Comparison of ENCODE assay signal across 8 mouse cellular contexts in the genomic region with DNA sequence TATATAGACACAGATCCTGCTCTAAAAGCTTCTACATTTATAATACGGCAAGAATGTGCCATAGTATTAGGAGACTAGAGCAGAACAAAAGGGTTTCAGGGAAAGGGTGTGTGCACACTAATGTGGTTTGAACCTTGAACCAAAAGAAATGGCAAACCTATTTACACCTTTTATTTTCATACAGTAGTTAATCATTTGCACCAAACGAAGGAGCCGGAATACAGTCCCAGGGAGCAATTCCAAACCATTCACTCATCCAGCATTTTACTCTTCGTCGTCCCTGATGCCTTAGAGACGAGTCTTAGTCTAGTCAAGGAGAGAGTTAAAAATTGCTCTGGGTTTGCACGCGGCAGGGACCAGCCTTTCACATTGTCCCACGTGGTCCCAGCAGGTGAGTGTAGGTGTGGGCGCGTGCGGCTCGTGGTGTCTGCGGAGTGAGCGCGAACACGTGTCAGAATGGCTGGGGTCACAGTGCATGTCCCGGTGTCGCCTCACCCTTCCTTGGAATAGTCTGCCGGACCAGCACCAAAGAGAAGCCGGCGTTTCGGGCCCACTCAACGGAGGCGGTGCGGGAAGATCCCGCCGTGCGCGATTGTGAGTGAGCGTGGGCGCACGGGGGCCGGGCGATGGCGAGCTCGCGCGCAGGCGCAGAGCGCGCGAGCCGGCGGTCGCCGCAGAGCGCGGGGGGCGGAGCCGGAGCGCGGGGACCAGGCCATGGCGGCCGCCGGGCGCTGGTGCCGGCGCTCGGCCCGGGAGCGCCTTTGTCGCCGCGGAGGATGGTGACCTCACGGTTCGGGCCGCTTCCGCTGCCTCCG. TPM values are rescaled to one million over a fixed set of nuclear protein-coding genes. Genes with fewer than 3 reads are reported as not detected.
DNase-seq lines count a peak whose midpoint lies in the region; ATAC-seq lines count a peak whose summit lies in the region.

A gene (plus strand): TSS at position 684 of the 815 bp plus-strand sequence.

- H3K4me3 ChIP-seq in hindbrain, embryonic 12.5 days: peak within 1 kb of the TSS; percentile 98

- peaks cover 18% of the 10 kb centered on the region for H3K4me1 ChIP-seq in hindbrain, embryonic 12.5 days

- DNase-seq in Muller cell, postnatal 12 days (ENCODE audit: inconsistent ontology term): peak; percentile 75
- peak; percentile 86 to 88 for DNase-seq in cerebellum, postnatal 10 days
- DNase-seq in frontal cortex, postnatal 14 days (ENCODE audit: low spot score in 2 of 2): peak; percentile 66 to 79
- DNase-seq in layer of hippocampus, postnatal 14 days (ENCODE audit: low spot score in 2 of 2): peak; percentile 69 to 77
- DNase-seq in lung, postnatal 10 days: peak; percentile 67
- peak; percentile 81 for DNase-seq in retina, embryonic 14.5 days (ENCODE audit: low spot score)
- DNase-seq in urinary bladder, adult 2 months (ENCODE audit: low spot score): peak; percentile 73

- no peaks in the 10 kb centered on the region for H3K9me3 ChIP-seq in hindbrain, embryonic 12.5 days (replicated peaks)

- peak within 1 kb of the TSS; percentile 98 for H3K27ac ChIP-seq in hindbrain, embryonic 12.5 days

- ATAC-seq in hindbrain, embryonic 12.5 days (ENCODE audit: low FRiP score): peak; percentile 87

- H3K4me2 ChIP-seq in hindbrain, embryonic 12.5 days (replicated peaks): peak within 1 kb of the TSS; percentile 82

- peak within 1 kb of the TSS; percentile 99 for H3K9ac ChIP-seq in hindbrain, embryonic 12.5 days

- H3K27me3 ChIP-seq in hindbrain, embryonic 12.5 days: no peaks in the 10 kb centered on the region

- under 1% methylated on average over 69 of the region's 70 CpGs for WGBS in hindbrain, embryonic 12.5 days

- H3K36me3 ChIP-seq in hindbrain, embryonic 12.5 days: no peaks in the 10 kb centered on the region

RNA-seq across cellular contexts. Expression of the gene that starts here (rescaled TPM):
- polyA plus RNA-seq in hindbrain, embryonic 12.5 days (2016; fragmentation: Nextera tagmentation; extraction: Ambion mirVana): 131 and 140 TPM in 2 replicates
- 100 to 1,000 TPM; 102 to 103 TPM for total RNA-seq in layer of hippocampus, postnatal 14 days (2021)
- polyA plus RNA-seq in urinary bladder, adult 2 months (2012; rRNA removed): 89.3 and 99.8 TPM in 2 replicates

Comparison
In these comparisons a context has a peak if more than half of its experiments do, and no peak if none do; other contexts are left out.
1. Peak in every context shown above with its lines: DNase-seq, ATAC-seq, H3K4me3 ChIP-seq and H3K27ac ChIP-seq.